Mouse (Mus musculus): ENCODE data around the gene Noct. TPM values are rescaled to one million over a fixed set of nuclear protein-coding genes. Genes with fewer than 3 reads are reported as not detected.
A peak's percentile ranks its signal among the peaks of the same experiment; 100 is the strongest.

Noct gene
- polyA plus RNA-seq, 1 experiment from 2014 or later: 15.2 TPM

DNA sequence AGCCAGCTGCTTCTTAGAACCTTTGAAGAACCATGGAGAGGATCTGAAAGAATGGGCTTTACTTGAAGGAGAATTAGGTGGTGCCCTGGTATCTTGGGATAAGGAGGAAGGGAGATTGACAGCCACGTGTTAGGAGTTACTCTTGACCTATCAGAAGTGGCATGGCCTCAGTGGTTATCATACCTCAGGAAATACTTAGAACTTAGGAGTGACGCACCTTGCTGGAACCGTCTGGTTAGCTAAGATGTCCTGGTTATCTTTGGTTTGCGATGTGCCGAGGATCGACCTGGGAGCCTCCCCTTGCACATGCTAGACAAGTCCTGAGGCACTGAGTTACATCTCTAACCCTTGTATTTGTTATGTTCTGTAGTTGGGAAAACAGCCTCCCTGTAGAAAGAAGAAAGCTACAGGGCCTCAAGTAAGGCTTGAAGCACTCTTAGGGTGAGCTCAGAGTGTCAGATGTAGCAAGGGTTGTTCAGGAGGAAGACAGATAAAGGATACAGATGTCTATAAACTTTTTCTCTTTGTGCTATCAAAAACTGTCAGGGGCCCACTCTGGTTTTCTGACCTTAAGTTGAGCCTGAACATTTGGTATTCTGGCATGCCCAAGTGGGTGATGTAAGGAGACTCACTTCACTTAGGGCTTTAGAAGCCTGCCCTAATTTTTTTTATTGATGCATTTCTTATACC lies 6.0 kb downstream of the Noct start:
- WGBS: 90% methylated on average over 6 of the region's 6 CpGs
- no peaks in the 10 kb centered on the region for H3K36me3 ChIP-seq (ENCODE audit: control insufficient read depth, insufficient read depth, low read length)
- H3K4me2 ChIP-seq (ENCODE audit: low read depth, low read length, severe bottlenecking): no peak overlapping the region
- no peaks in the 10 kb centered on the region for H3K27me3 ChIP-seq (ENCODE audit: control insufficient read depth, insufficient read depth, low read length)
- ATAC-seq (replicated peaks; ENCODE audit: low FRiP score): no peak
- H3K4me3 ChIP-seq (ENCODE audit: low read depth, low read length): no peak overlapping the region
- H3K4me1 ChIP-seq (replicated peaks; ENCODE audit: control insufficient read depth, insufficient read depth, low read length): no peaks in the 10 kb centered on the region
- no peaks in the 10 kb centered on the region for H3K9me3 ChIP-seq (ENCODE audit: control insufficient read depth, low read length)
- H3K27ac ChIP-seq (ENCODE audit: low read depth, low read length): no peak overlapping the region
- no peak overlapping the region for H3K9ac ChIP-seq (ENCODE audit: low read length)
- DNase-seq (ENCODE audit: low spot score): no peak

DNA sequence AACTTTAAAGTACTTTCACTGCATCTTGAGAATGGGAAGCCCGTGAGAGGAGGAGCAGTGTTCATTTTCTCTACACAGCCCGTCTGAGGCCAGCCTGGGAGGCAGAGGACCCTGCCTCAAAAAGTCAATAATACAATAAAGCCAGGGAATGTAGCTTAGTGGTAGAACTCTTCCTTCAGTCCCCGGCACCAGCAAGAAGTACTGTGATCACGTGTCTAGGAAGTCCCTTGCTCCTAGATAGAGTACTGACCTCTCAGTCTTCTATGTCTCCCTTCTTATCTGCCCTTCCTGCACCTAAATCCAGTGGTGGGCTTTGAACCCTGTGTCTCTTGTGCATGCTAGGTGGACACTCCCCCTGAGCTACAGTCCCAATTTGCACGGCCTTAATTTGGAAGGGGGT lies 6.6 kb downstream of the Noct start:
- 79% methylated on average over 5 of the region's 5 CpGs for WGBS
- DNase-seq (ENCODE audit: low spot score) (no peak), ATAC-seq (replicated peaks; ENCODE audit: low FRiP score) (no peak)
- H3K27ac ChIP-seq (ENCODE audit: low read depth, low read length): no peak overlapping the region
- H3K9ac ChIP-seq (ENCODE audit: low read length): no peak overlapping the region
- no peaks in the 10 kb centered on the region for H3K4me1 ChIP-seq (replicated peaks; ENCODE audit: control insufficient read depth, insufficient read depth, low read length)
- H3K36me3 ChIP-seq (ENCODE audit: control insufficient read depth, insufficient read depth, low read length): no peaks in the 10 kb centered on the region
- no peak overlapping the region for H3K4me3 ChIP-seq (ENCODE audit: low read depth, low read length)
- no peak overlapping the region for H3K4me2 ChIP-seq (ENCODE audit: low read depth, low read length, severe bottlenecking)
- H3K27me3 ChIP-seq (ENCODE audit: control insufficient read depth, insufficient read depth, low read length): no peaks in the 10 kb centered on the region
- no peaks in the 10 kb centered on the region for H3K9me3 ChIP-seq (ENCODE audit: control insufficient read depth, low read length)

DNA sequence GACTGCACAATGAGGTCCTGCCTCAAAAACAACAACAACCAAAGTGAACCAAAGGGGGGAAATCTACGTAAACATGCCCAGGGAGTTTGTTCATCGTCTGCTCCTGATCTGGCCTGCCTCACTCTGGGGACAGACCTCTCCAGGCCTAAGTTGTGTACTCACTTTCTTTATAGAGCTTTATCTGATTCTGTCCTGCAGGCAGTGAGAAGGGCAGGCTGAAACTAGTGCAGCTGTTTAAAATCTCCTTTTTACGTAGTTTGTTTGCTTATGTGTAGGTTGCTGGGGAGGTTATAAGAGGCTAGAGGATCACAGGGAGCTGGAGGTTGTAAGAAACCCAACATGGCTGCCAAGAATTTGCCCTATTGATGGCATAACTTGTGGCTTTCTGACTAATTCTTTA lies 7.3 kb downstream of the Noct start:
- WGBS: 79% methylated on average over 3 of the region's 3 CpGs
- no peak for ATAC-seq (replicated peaks; ENCODE audit: low FRiP score)
- H3K4me2 ChIP-seq (ENCODE audit: low read depth, low read length, severe bottlenecking): no peak overlapping the region
- no peaks in the 10 kb centered on the region for H3K27me3 ChIP-seq (ENCODE audit: control insufficient read depth, insufficient read depth, low read length)
- H3K9ac ChIP-seq (ENCODE audit: low read length): no peak overlapping the region
- no peaks in the 10 kb centered on the region for H3K4me1 ChIP-seq (replicated peaks; ENCODE audit: control insufficient read depth, insufficient read depth, low read length)
- no peaks in the 10 kb centered on the region for H3K9me3 ChIP-seq (ENCODE audit: control insufficient read depth, low read length)
- no peak overlapping the region for H3K4me3 ChIP-seq (ENCODE audit: low read depth, low read length)
- DNase-seq (ENCODE audit: low spot score): no peak
- no peak overlapping the region for H3K27ac ChIP-seq (ENCODE audit: low read depth, low read length)
- H3K36me3 ChIP-seq (ENCODE audit: control insufficient read depth, insufficient read depth, low read length): no peaks in the 10 kb centered on the region

DNA sequence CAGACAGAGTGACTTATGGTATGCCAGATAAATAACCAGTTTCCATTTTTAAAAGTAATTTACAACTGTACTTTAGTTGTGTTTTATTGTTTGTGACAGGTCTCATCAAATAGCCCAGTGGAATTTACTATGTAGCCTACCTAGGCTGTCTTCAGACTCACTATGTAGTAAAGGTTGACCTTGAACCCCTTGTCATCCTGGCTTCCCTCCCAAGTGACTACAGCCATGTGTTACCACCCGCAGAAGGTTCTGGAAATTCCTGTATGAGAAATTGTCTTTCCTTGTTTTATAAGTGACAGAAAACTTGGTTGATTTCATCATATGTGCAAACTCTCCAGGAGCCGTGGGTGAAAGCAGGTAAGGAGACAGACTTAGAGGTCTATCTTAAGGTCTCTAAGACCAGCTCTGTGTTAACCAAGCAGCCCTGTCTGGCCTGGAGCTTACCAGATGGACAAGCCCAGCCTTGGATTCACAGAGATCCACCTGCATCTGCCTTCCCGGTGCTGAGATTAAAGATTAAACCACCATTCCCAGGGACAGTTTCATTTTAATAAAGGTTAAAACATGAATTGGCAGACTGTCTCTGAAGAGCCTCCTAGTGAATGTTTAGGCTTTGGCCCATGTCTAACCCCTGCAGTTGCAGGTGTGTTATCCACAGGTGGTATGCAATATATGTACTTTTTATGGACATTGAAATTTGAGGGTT lies 8.1 kb downstream of the Noct start:
- no peaks in the 10 kb centered on the region for H3K36me3 ChIP-seq (ENCODE audit: control insufficient read depth, insufficient read depth, low read length)
- 93% methylated on average over 3 of the region's 3 CpGs for WGBS
- no peak overlapping the region for H3K4me3 ChIP-seq (ENCODE audit: low read depth, low read length)
- DNase-seq (ENCODE audit: low spot score): no peak
- no peak overlapping the region for H3K9ac ChIP-seq (ENCODE audit: low read length)
- H3K9me3 ChIP-seq (ENCODE audit: control insufficient read depth, low read length): no peaks in the 10 kb centered on the region
- no peaks in the 10 kb centered on the region for H3K4me1 ChIP-seq (replicated peaks; ENCODE audit: control insufficient read depth, insufficient read depth, low read length)
- ATAC-seq (replicated peaks; ENCODE audit: low FRiP score): no peak
- no peak overlapping the region for H3K27ac ChIP-seq (ENCODE audit: low read depth, low read length)
- H3K27me3 ChIP-seq (ENCODE audit: control insufficient read depth, insufficient read depth, low read length): no peaks in the 10 kb centered on the region
- no peak overlapping the region for H3K4me2 ChIP-seq (ENCODE audit: low read depth, low read length, severe bottlenecking)

DNA sequence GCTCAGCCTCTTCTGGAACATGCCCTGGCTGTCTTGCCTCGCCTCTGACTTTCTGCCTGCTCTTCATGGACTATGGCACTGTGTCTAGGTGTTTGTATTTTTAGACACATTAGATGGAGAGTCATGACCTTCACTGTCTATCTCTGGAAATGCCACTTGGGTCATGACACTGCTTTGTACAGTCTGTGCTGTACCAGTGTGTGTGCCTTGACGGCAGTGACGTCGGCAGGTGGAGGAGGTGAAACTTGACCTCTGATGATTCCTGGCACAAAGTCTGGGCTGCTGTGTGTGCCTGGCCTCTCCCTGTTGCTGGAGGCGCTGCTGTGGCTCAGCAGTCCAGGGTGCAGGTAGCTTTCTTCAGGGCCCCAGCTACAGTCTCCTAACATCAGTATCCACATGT lies 9.2 kb downstream of the Noct start:
- ATAC-seq (replicated peaks; ENCODE audit: low FRiP score): no peak
- H3K4me2 ChIP-seq (ENCODE audit: low read depth, low read length, severe bottlenecking): no peak overlapping the region
- H3K4me1 ChIP-seq (replicated peaks; ENCODE audit: control insufficient read depth, insufficient read depth, low read length): no peaks in the 10 kb centered on the region
- 73% methylated on average over 5 of the region's 5 CpGs for WGBS
- no peak overlapping the region for H3K9ac ChIP-seq (ENCODE audit: low read length)
- no peak overlapping the region for H3K4me3 ChIP-seq (ENCODE audit: low read depth, low read length)
- H3K36me3 ChIP-seq (ENCODE audit: control insufficient read depth, insufficient read depth, low read length): no peaks in the 10 kb centered on the region
- no peak overlapping the region for H3K27ac ChIP-seq (ENCODE audit: low read depth, low read length)
- H3K27me3 ChIP-seq (ENCODE audit: control insufficient read depth, insufficient read depth, low read length): no peaks in the 10 kb centered on the region
- DNase-seq (ENCODE audit: low spot score): no peak
- H3K9me3 ChIP-seq (ENCODE audit: control insufficient read depth, low read length): no peaks in the 10 kb centered on the region

DNA sequence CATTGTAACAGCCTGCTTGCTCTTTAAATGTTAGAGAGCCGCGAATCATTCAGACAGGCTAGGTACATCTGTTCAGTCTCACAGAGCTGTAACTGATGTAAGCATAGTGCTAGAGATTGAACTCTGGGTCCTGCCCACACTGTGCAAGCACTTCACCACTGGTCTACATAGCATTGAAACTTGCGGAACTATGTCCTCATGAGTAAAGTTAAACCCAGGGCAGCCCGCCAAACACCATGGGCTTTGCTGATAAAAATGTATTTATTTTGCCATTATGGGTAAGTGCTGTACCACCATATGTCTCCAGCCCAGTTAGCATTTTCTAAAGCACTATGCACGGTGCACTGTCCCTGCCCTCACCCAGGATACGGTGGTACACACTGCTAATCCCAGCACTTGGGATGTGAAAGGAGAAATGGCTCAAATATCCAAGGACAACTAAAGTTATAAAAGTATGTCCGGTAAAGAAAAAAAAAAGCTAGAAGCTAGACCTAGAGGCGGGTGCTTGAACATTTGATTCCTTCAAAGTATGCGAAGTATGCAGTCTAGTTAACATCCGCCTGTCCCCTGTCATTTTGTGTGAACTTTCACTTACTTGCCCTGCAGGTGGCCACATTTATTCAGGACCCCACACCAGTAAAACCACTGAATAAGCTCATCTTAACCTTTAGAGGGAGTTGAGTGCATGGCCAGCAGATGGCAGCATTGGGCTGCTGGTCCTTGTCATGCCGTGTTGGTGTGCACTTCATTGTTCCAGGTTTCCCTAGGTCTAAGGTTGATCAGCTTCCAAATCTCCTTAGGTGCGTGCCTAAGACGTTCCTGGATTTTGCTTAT lies 9.9 kb downstream of the Noct start:
- Histone ChIP-seq H3K36me3 (ENCODE audit: control insufficient read depth, insufficient read depth, low read length) (no peaks in the 10 kb centered on the region), H3K4me2 (ENCODE audit: low read depth, low read length, severe bottlenecking) (no peak overlapping the region), H3K4me1 (replicated peaks; ENCODE audit: control insufficient read depth, insufficient read depth, low read length) (no peaks in the 10 kb centered on the region), H3K4me3 (ENCODE audit: low read depth, low read length) (no peak overlapping the region), H3K9me3 (ENCODE audit: control insufficient read depth, low read length) (no peaks in the 10 kb centered on the region), H3K27me3 (ENCODE audit: control insufficient read depth, insufficient read depth, low read length) (no peaks in the 10 kb centered on the region), H3K9ac (ENCODE audit: low read length) (no peak overlapping the region), H3K27ac (ENCODE audit: low read depth, low read length) (no peak overlapping the region)
- peak; percentile 84 for ATAC-seq (replicated peaks; ENCODE audit: low FRiP score)
- DNase-seq (ENCODE audit: low spot score): peak; percentile 92
- 52% methylated on average over 13 of the region's 13 CpGs for WGBS

DNA sequence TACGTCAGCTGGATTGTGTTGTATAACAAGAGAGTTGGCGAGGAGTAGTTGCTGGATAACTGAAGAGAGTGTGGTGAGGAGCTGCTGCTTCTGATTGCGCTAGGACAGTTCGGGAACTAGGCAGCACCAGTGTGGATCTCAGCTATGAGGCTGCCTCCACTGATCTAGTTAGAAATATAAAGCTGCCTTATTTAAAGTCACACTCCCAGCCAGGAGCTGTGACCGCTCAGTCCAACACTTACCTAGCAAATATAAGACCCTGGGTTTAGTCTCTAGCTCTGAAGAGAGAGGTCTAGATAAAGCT lies 10.5 kb downstream of the Noct start:
- DNase-seq (ENCODE audit: low spot score) (no peak), ATAC-seq (replicated peaks; ENCODE audit: low FRiP score) (no peak)
- Histone ChIP-seq H3K4me3 (ENCODE audit: low read depth, low read length) (no peak overlapping the region), H3K27me3 (ENCODE audit: control insufficient read depth, insufficient read depth, low read length) (no peaks in the 10 kb centered on the region), H3K36me3 (ENCODE audit: control insufficient read depth, insufficient read depth, low read length) (no peaks in the 10 kb centered on the region), H3K9ac (ENCODE audit: low read length) (no peak overlapping the region), H3K4me1 (replicated peaks; ENCODE audit: control insufficient read depth, insufficient read depth, low read length) (no peaks in the 10 kb centered on the region), H3K4me2 (ENCODE audit: low read depth, low read length, severe bottlenecking) (no peak overlapping the region), H3K9me3 (ENCODE audit: control insufficient read depth, low read length) (no peaks in the 10 kb centered on the region), H3K27ac (ENCODE audit: low read depth, low read length) (no peak overlapping the region)
- WGBS: 80% methylated on average over 5 of the region's 5 CpGs

DNA sequence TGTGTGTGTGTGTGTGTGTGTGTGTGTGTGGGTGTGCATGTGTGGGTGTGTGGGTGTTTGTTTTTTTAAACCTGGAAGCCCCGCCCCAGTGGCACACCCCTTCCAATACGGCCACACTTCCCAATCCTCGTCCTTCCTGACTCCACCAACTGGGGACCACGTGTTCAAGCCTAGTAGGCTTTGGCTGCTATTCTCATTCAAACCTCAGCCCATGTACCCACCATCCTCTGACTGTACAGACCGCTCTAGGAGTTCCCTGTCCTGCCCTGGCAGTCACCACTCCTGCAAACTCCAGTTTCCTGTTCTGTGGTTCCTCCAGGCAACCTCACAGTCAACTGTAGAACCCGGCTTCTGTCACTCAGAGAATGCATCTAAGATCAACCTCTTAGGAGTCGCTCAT lies 14.3 kb downstream of the Noct start:
- H3K4me1 ChIP-seq (replicated peaks; ENCODE audit: control insufficient read depth, insufficient read depth, low read length): no peaks in the 10 kb centered on the region
- no peaks in the 10 kb centered on the region for H3K9me3 ChIP-seq (ENCODE audit: control insufficient read depth, low read length)
- H3K36me3 ChIP-seq (ENCODE audit: control insufficient read depth, insufficient read depth, low read length): no peaks in the 10 kb centered on the region
- ATAC-seq (replicated peaks; ENCODE audit: low FRiP score) (no peak), DNase-seq (ENCODE audit: low spot score) (no peak)
- H3K27me3 ChIP-seq (ENCODE audit: control insufficient read depth, insufficient read depth, low read length): no peaks in the 10 kb centered on the region
- WGBS: 91% methylated on average over 7 of the region's 7 CpGs
- H3K9ac ChIP-seq (ENCODE audit: low read length): no peak overlapping the region
- H3K4me3 ChIP-seq (ENCODE audit: low read depth, low read length): no peak overlapping the region
- no peak overlapping the region for H3K27ac ChIP-seq (ENCODE audit: low read depth, low read length)
- no peak overlapping the region for H3K4me2 ChIP-seq (ENCODE audit: low read depth, low read length, severe bottlenecking)
